Mouse (Mus musculus): ENCODE results near the gene Rnh1. TPM values are rescaled to one million over a fixed set of nuclear protein-coding genes. Genes with fewer than 3 reads are reported as not detected.
A peak's percentile ranks its signal among the peaks of the same experiment; 100 is the strongest.

Rnh1 gene
- polyA plus RNA-seq, 1 experiment from 2014 or later = 124 TPM

DNA sequence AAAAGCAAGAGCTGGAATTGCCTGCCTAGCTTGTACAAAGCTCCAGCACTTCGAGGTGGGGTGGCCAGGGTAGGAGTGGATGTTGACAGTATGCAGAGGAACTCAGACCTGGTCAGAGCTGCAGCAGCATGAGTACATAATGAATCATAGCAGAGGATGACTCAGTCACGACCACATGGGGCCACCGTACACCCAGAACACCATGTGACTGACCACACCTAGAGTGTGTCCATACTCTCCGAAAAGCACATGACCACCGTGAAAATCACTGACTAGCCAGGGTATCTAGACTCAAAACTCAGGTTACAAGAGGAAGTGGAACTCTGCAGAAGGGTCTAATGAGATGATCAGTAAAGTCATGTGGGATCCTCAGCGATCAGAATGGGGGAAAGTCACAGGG lies 7.8 kb downstream of the Rnh1 start:
- no peak overlapping the region for H3K4me2 ChIP-seq
- no peaks in the 10 kb centered on the region for H3K27me3 ChIP-seq (ENCODE audit: insufficient read depth, low read length)
- H3K36me3 ChIP-seq (ENCODE audit: insufficient read depth) = peaks cover 57% of the 10 kb centered on the region
- no peak overlapping the region for H3K4me3 ChIP-seq (ENCODE audit: low read depth, low read length)
- TF ChIP-seq CTCF (IDR thresholded peaks at IDR 0.05; ENCODE audit: low read depth) = no peak
- no peaks in the 10 kb centered on the region for H3K9me3 ChIP-seq (ENCODE audit: low read depth, low read length)
- no peak for ATAC-seq (ENCODE audit: insufficient read depth)
- H3K4me1 ChIP-seq (ENCODE audit: insufficient read depth) = peaks cover 13% of the 10 kb centered on the region
- no peak for DNase-seq
- H3K27ac ChIP-seq (ENCODE audit: low read depth) = no peak overlapping the region
- 75% methylated on average over 6 of the region's 6 CpGs for WGBS
- no peak overlapping the region for H3K9ac ChIP-seq

DNA sequence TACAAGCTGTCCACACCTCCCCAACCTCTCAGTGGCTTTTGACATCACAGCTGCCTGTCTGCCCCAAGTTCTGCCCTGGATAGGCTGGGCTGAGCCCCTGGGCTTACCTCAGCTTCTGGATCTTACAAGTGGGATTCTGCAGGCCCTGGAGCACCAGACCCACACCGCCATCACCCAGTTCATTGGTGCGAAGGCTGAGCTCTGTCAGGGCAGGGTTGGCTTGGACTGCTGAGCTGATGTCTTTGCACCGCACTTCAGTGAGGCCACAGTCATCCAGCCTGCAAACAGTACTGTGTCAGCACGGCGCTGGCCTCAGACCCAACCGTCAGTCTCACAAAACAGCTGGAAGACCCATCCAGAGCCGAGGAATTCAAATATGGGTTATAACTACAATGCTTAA lies 8.3 kb downstream of the Rnh1 start:
- no peak overlapping the region for H3K27ac ChIP-seq (ENCODE audit: low read depth)
- 91% methylated on average over 7 of the region's 7 CpGs for WGBS
- ATAC-seq (ENCODE audit: insufficient read depth) = no peak
- TF ChIP-seq CTCF (IDR thresholded peaks at IDR 0.05; ENCODE audit: low read depth) = no peak
- H3K27me3 ChIP-seq (ENCODE audit: insufficient read depth, low read length) = no peaks in the 10 kb centered on the region
- H3K4me2 ChIP-seq = no peak overlapping the region
- peaks cover 10% of the 10 kb centered on the region for H3K4me1 ChIP-seq (ENCODE audit: insufficient read depth)
- H3K9ac ChIP-seq = no peak overlapping the region
- DNase-seq = no peak
- H3K9me3 ChIP-seq (ENCODE audit: low read depth, low read length) = no peaks in the 10 kb centered on the region
- H3K36me3 ChIP-seq (ENCODE audit: insufficient read depth) = peaks cover 62% of the 10 kb centered on the region
- no peak overlapping the region for H3K4me3 ChIP-seq (ENCODE audit: low read depth, low read length)

DNA sequence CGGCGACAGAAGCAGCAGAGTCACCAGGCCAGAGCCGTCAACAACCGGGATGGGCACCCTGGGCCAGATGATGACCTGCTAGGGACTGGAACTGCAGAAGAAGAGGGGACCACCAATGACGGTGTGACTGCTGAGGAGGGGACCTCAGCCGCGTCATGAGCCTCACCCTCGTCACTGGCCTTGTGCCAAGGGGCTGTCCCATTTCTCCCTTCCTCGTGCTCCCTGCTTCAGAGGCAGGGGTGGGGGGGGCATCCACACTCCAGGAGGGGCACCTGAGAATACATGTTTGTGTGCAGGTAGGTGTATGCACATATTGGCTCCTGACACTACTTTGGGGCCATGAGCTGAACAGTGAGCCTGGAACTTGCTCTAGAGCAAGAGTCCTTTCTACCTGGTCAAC lies 17.3 kb downstream of the Rnh1 start:
- Histone ChIP-seq H3K4me3 (ENCODE audit: low read depth, low read length) (no peak overlapping the region), H3K27me3 (ENCODE audit: insufficient read depth, low read length) (no peaks in the 10 kb centered on the region), H3K9ac (no peak overlapping the region), H3K36me3 (ENCODE audit: insufficient read depth) (peaks cover 74% of the 10 kb centered on the region), H3K27ac (ENCODE audit: low read depth) (no peak overlapping the region), H3K4me2 (no peak overlapping the region), H3K4me1 (ENCODE audit: insufficient read depth) (no peaks in the 10 kb centered on the region), H3K9me3 (ENCODE audit: low read depth, low read length) (no peaks in the 10 kb centered on the region)
- TF ChIP-seq CTCF (IDR thresholded peaks at IDR 0.05; ENCODE audit: low read depth) = no peak
- WGBS = 80% methylated on average over 9 of the region's 9 CpGs
- ATAC-seq (ENCODE audit: insufficient read depth) (no peak), DNase-seq (no peak)

DNA sequence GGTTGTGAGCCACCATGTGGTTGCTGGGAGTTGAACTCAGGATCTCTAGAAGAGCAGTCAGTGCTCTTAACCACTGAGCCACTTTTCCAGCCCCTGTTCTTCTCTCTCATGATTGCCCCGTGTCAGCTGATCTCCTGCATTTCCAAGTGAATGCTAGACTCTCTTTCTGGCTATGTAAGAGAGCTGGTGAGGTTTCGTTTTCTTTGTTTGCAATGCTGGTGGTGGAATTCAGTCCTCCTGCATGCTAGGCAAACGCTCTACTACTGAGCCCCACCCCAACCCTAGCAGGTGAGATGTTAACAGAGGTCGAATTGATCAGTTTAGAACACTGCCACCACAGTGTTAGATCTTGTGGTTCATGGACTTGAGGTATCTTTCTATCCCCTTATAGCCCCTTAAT lies 24.0 kb downstream of the Rnh1 start:
- WGBS = 65% methylated on average over 4 of the region's 4 CpGs
- H3K36me3 ChIP-seq (ENCODE audit: insufficient read depth) = peaks cover 62% of the 10 kb centered on the region

DNA sequence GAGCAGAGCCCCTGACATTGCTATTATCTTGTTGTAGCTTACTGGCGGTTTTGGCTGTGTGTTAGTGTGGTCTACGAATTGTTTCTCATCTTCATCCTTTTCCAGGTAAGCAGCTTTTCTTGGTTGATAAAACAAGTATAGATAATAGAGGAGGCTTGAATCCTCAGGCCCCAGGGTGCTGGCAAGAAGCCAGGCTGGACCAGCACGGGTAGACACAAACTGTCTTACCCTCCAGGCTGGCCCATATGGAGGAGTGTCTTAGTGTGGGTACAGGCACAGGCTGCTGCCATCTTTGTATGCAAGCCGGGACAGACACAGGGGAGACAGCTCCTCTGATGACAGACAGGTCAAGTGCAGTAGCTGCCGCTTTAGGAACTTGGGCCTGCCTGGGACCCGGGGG lies 25.6 kb downstream of the Rnh1 start:
- H3K4me1 ChIP-seq (ENCODE audit: insufficient read depth) = no peaks in the 10 kb centered on the region
- no peak overlapping the region for H3K4me2 ChIP-seq
- H3K4me3 ChIP-seq (ENCODE audit: low read depth, low read length) = no peak overlapping the region
- no peak overlapping the region for H3K9ac ChIP-seq
- H3K27ac ChIP-seq (ENCODE audit: low read depth) = no peak overlapping the region
- DNase-seq = no peak
- 81% methylated on average over 6 of the region's 6 CpGs for WGBS
- ATAC-seq (ENCODE audit: insufficient read depth) = no peak
- no peaks in the 10 kb centered on the region for H3K9me3 ChIP-seq (ENCODE audit: low read depth, low read length)
- TF ChIP-seq CTCF (IDR thresholded peaks at IDR 0.05; ENCODE audit: low read depth) = no peak
- no peaks in the 10 kb centered on the region for H3K27me3 ChIP-seq (ENCODE audit: insufficient read depth, low read length)
- H3K36me3 ChIP-seq (ENCODE audit: insufficient read depth) = peaks cover 60% of the 10 kb centered on the region

More for the DNA sequence above, 24.0 kb downstream of the Rnh1 start:
- no peaks in the 10 kb centered on the region for H3K4me1 ChIP-seq (ENCODE audit: insufficient read depth)
- H3K27ac ChIP-seq (ENCODE audit: low read depth) = no peak overlapping the region
- no peak overlapping the region for H3K4me2 ChIP-seq
- DNase-seq (no peak), ATAC-seq (ENCODE audit: insufficient read depth) (no peak)
- no peaks in the 10 kb centered on the region for H3K9me3 ChIP-seq (ENCODE audit: low read depth, low read length)
- no peaks in the 10 kb centered on the region for H3K27me3 ChIP-seq (ENCODE audit: insufficient read depth, low read length)
- TF ChIP-seq CTCF (IDR thresholded peaks at IDR 0.05; ENCODE audit: low read depth) = no peak
- H3K9ac ChIP-seq = no peak overlapping the region
- H3K4me3 ChIP-seq (ENCODE audit: low read depth, low read length) = no peak overlapping the region

DNA sequence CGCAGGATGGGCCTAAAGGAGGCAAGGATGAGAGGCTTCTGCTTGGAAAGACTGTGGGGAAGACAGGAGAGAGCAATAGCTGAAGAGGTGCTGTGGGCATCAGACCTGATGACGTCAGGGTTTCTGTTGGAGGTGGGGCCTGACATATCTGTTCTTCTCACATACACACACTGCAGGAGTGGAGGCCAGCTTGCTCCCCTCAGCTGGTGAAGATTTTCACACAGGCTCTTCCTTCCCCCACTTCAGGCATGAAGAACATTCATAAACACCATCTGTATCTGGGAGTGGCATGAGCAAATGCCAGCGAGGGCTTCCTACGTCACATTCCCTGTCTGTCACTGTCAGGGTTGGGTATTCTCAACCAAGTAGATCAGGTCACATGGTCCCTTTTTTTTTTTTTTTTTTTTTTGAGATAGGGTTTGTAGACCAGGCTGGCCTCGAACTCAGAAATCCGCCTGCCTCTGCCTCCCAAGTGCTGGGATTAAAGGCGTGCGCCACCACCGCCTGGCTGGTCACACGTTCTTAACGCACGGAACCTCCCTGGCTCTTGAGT lies 26.5 kb downstream of the Rnh1 start:
- H3K9me3 ChIP-seq (ENCODE audit: low read depth, low read length) = no peaks in the 10 kb centered on the region
- H3K27ac ChIP-seq (ENCODE audit: low read depth) = no peak overlapping the region
- H3K36me3 ChIP-seq (ENCODE audit: insufficient read depth) = peaks cover 55% of the 10 kb centered on the region
- H3K4me1 ChIP-seq (ENCODE audit: insufficient read depth) = no peaks in the 10 kb centered on the region
- H3K27me3 ChIP-seq (ENCODE audit: insufficient read depth, low read length) = no peaks in the 10 kb centered on the region
- no peak overlapping the region for H3K4me2 ChIP-seq
- H3K4me3 ChIP-seq (ENCODE audit: low read depth, low read length) = no peak overlapping the region
- no peak overlapping the region for H3K9ac ChIP-seq
- no peak for TF ChIP-seq CTCF (IDR thresholded peaks at IDR 0.05; ENCODE audit: low read depth)
- DNase-seq (no peak), ATAC-seq (ENCODE audit: insufficient read depth) (0 out of 2 replicates have a peak, but pooled peaks have one; percentile 31)
- WGBS = 91% methylated on average over 12 of the region's 12 CpGs

DNA sequence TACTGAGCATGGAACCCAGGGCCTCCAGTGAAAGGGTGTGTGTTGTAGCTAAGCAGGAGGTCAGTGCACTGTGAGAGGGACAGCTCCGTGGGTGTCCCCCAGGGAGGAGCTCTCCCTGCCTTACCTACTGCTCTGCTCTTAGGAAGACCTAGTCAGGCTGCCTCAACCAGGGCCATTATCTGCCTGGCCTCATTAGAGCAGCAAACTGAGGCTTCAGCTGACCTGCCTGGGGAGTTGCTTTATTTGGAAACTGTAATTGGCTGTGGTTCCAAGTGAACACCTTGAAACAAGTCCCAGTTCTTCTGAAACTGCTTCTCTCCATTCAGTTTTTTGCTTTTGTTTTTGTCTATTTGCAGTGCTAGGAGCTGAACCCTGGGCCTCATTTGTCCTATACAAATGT lies 27.3 kb downstream of the Rnh1 start:
- H3K4me1 ChIP-seq (ENCODE audit: insufficient read depth) = no peaks in the 10 kb centered on the region
- H3K36me3 ChIP-seq (ENCODE audit: insufficient read depth) = peaks cover 48% of the 10 kb centered on the region

DNA sequence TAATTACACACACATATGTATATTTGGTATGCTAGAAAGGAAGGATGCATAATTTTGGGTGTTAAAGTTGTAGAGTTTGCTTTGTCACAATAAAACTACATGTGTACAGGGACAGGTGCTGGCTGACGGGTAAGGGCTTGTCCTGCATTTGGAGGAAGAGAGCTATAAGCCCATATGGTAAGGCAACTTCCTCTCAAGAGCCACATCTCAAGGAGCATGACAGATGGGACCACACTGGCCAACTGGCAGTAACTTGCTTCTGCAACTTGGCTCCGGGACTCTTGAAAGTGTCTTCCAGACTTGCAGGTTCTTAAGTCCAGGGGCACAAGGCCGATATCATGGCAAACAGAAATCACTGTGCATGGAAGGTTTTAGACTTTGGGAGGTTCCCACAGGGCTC lies 28.0 kb downstream of the Rnh1 start:
- peaks cover 48% of the 10 kb centered on the region for H3K36me3 ChIP-seq (ENCODE audit: insufficient read depth)

More for the DNA sequence above, 27.3 kb downstream of the Rnh1 start:
- H3K27ac ChIP-seq (ENCODE audit: low read depth) = no peak overlapping the region
- H3K9me3 ChIP-seq (ENCODE audit: low read depth, low read length) = no peaks in the 10 kb centered on the region
- no peaks in the 10 kb centered on the region for H3K27me3 ChIP-seq (ENCODE audit: insufficient read depth, low read length)
- 64% methylated on average over 1 of the region's 1 CpGs for WGBS
- no peak for TF ChIP-seq CTCF (IDR thresholded peaks at IDR 0.05; ENCODE audit: low read depth)
- no peak overlapping the region for H3K4me3 ChIP-seq (ENCODE audit: low read depth, low read length)
- DNase-seq (no peak), ATAC-seq (ENCODE audit: insufficient read depth) (no peak)
- no peak overlapping the region for H3K4me2 ChIP-seq
- no peak overlapping the region for H3K9ac ChIP-seq

More for the DNA sequence above, 28.0 kb downstream of the Rnh1 start:
- Histone ChIP-seq H3K27ac (ENCODE audit: low read depth) (no peak overlapping the region), H3K9me3 (ENCODE audit: low read depth, low read length) (no peaks in the 10 kb centered on the region), H3K27me3 (ENCODE audit: insufficient read depth, low read length) (no peaks in the 10 kb centered on the region), H3K4me1 (ENCODE audit: insufficient read depth) (no peaks in the 10 kb centered on the region), H3K4me2 (no peak overlapping the region), H3K4me3 (ENCODE audit: low read depth, low read length) (no peak overlapping the region), H3K9ac (no peak overlapping the region)
- no peak for TF ChIP-seq CTCF (IDR thresholded peaks at IDR 0.05; ENCODE audit: low read depth)
- ATAC-seq (ENCODE audit: insufficient read depth) (no peak), DNase-seq (no peak)
- WGBS = 84% methylated on average over 3 of the region's 3 CpGs
